Mouse (Mus musculus): ENCODE data around the gene Acot7.

- TF ChIP-seq CEBPB (IDR thresholded peaks at IDR 0.05; ENCODE audit: insufficient read depth, poor library complexity, severe bottlenecking) (no peak), MYOD1 (IDR thresholded peaks at IDR 0.05; ENCODE audit: control insufficient read depth in 1 of 3, insufficient read length in 2 of 3, low read depth in 2 of 3) (no peak), MAX (IDR thresholded peaks at IDR 0.05; ENCODE audit: low read depth) (no peak), POLR2A (IDR thresholded peaks at IDR 0.05; ENCODE audit: insufficient read length, low read depth) (no peak), POLR2AphosphoS2 (IDR thresholded peaks at IDR 0.05; ENCODE audit: insufficient read length, low read depth) (no peak), E2F4 (IDR thresholded peaks at IDR 0.05; ENCODE audit: insufficient read depth) (no peak)
These were observed 44.6 kb downstream of the Acot7 start for GRCm38 (mm10) chr4:152222513-152222912.

Measured in myocyte (in vitro differentiated cells).